Comparison of ENCODE assay signal across 21 mouse cellular contexts in genomic region chr6:15142094-15142493, GRCm38 (mm10).
DNase-seq lines count a peak whose midpoint lies in the region; ATAC-seq lines count a peak whose summit lies in the region.
"Had no signal": no experiment of that assay in that cellular context is flagged by ENCODE, and none has a peak within 500 bp of the region (broad histone marks: within the 10 kb centered on the region; RNA-seq: fewer than 3 reads in every experiment).

No protein-coding gene starts in this region.

- H3K4me2 ChIP-seq in hindbrain, embryonic 11.5 days (replicated peaks; ENCODE audit: low read depth, low read length): no peak overlapping the region
- no peak overlapping the region for H3K4me2 ChIP-seq in hindbrain, embryonic 16.5 days (ENCODE audit: low read length)
- no peak overlapping the region for H3K4me2 ChIP-seq in neural tube, embryonic 11.5 days (ENCODE audit: low read depth)
- H3K4me2 ChIP-seq: forebrain, embryonic 13.5 days; heart, embryonic 12.5 days; hindbrain, embryonic 15.5 days had no signal

- peak; percentile 17; the same call in 1 of the 2 replicates for ATAC-seq in hindbrain, embryonic 11.5 days (ENCODE audit: low FRiP score)
- ATAC-seq in hindbrain, embryonic 16.5 days: no peak
- no peak for ATAC-seq in neural tube, embryonic 11.5 days (ENCODE audit: insufficient read depth, low FRiP score, low TSS enrichment)
- ATAC-seq in megakaryocyte-erythroid progenitor cell, adult 5-6 weeks (replicated peaks; ENCODE audit: low FRiP score, low TSS enrichment, poor library complexity, severe bottlenecking): no peak
- ATAC-seq: forebrain, embryonic 13.5 days; forebrain, postnatal 0 days had no signal

- H3K9ac ChIP-seq in hindbrain, embryonic 11.5 days (ENCODE audit: low read depth, low read length): no peak overlapping the region
- H3K9ac ChIP-seq in hindbrain, embryonic 16.5 days (ENCODE audit: low read depth, low read length): no peak overlapping the region
- no peak overlapping the region for H3K9ac ChIP-seq in neural tube, embryonic 11.5 days (ENCODE audit: low read length)
- H3K9ac ChIP-seq: forebrain, embryonic 13.5 days; forebrain, postnatal 0 days; heart, embryonic 12.5 days; hindbrain, embryonic 15.5 days had no signal

- no peaks in the 10 kb centered on the region for H3K36me3 ChIP-seq in hindbrain, embryonic 11.5 days (ENCODE audit: control insufficient read depth, insufficient read depth, low read length)
- no peaks in the 10 kb centered on the region for H3K36me3 ChIP-seq in hindbrain, embryonic 16.5 days (ENCODE audit: control insufficient read depth, insufficient read depth, low read length)
- H3K36me3 ChIP-seq in neural tube, embryonic 11.5 days (ENCODE audit: control insufficient read depth, insufficient read depth, low read length): no peaks in the 10 kb centered on the region
- H3K36me3 ChIP-seq: heart, embryonic 12.5 days; hindbrain, embryonic 15.5 days had no signal

- no peaks in the 10 kb centered on the region for H3K4me1 ChIP-seq in hindbrain, embryonic 11.5 days (replicated peaks; ENCODE audit: control insufficient read depth, insufficient read depth, low read length)
- H3K4me1 ChIP-seq in hindbrain, embryonic 16.5 days (ENCODE audit: control insufficient read depth, insufficient read depth, low read depth, low read length): no peaks in the 10 kb centered on the region
- no peaks in the 10 kb centered on the region for H3K4me1 ChIP-seq in neural tube, embryonic 11.5 days (ENCODE audit: control insufficient read depth, insufficient read depth, low read length)
- H3K4me1 ChIP-seq: forebrain, embryonic 13.5 days; heart, embryonic 12.5 days; hindbrain, embryonic 15.5 days had no signal

- DNase-seq in hindbrain, embryonic 11.5 days (ENCODE audit: low spot score): peak; percentile 16
- peak; percentile 18 for DNase-seq in embryo, embryonic 11 days
- peak; percentile 52 for DNase-seq in forelimb bud, embryonic 11.5 days (ENCODE audit: low read depth, low spot score)
- peak; percentile 23 for DNase-seq in neural tube, embryonic 11.5 days (ENCODE audit: low spot score)
- DNase-seq in urinary bladder, postnatal 10 days (ENCODE audit: low spot score): no peak
- DNase-seq in adrenal gland, adult (ENCODE audit: inconsistent age in 2 of 2, low spot score in 1 of 2): no peak
- DNase-seq: adrenal gland, adult 8-10 months; adrenal gland, postnatal 36 days; cerebellum, adult 11 months; cerebellum, adult 9-10 months; cerebellum, postnatal 25 days; forebrain, postnatal 0 days; gastrocnemius, adult 2 months; gastrocnemius, postnatal 25 days; heart, postnatal 36 days; kidney, adult 11 months had no signal

- H3K9me3 ChIP-seq in hindbrain, embryonic 11.5 days (ENCODE audit: control insufficient read depth, low read length): no peaks in the 10 kb centered on the region
- no peaks in the 10 kb centered on the region for H3K9me3 ChIP-seq in hindbrain, embryonic 16.5 days (ENCODE audit: control insufficient read depth, low read length)
- no peaks in the 10 kb centered on the region for H3K9me3 ChIP-seq in neural tube, embryonic 11.5 days (ENCODE audit: control insufficient read depth, low read length)
- H3K9me3 ChIP-seq: forebrain, embryonic 13.5 days; heart, embryonic 12.5 days; hindbrain, embryonic 15.5 days had no signal

- no peak overlapping the region for H3K27ac ChIP-seq in hindbrain, embryonic 11.5 days (ENCODE audit: low read depth, low read length)
- H3K27ac ChIP-seq in hindbrain, embryonic 16.5 days (ENCODE audit: low read depth, low read length): no peak overlapping the region
- no peak overlapping the region for H3K27ac ChIP-seq in neural tube, embryonic 11.5 days (ENCODE audit: low read depth, low read length)
- H3K27ac ChIP-seq: forebrain, embryonic 13.5 days; gastrocnemius, adult 2 months; hindbrain, embryonic 15.5 days had no signal

- no peaks in the 10 kb centered on the region for H3K27me3 ChIP-seq in hindbrain, embryonic 11.5 days (ENCODE audit: control insufficient read depth, insufficient read depth, low read length)
- H3K27me3 ChIP-seq in hindbrain, embryonic 16.5 days (replicated peaks; ENCODE audit: control insufficient read depth, insufficient read depth, low read length): no peaks in the 10 kb centered on the region
- no peaks in the 10 kb centered on the region for H3K27me3 ChIP-seq in neural tube, embryonic 11.5 days (ENCODE audit: control insufficient read depth, insufficient read depth, low read length)
- H3K27me3 ChIP-seq: forebrain, embryonic 13.5 days; heart, embryonic 12.5 days; hindbrain, embryonic 15.5 days had no signal

- WGBS in hindbrain, embryonic 11.5 days: 36% methylated on average over 1 of the region's 1 CpGs
- 64% methylated on average over 1 of the region's 1 CpGs for WGBS in hindbrain, embryonic 16.5 days
- 59% methylated on average over 1 of the region's 1 CpGs for WGBS in neural tube, embryonic 11.5 days

- no peak overlapping the region for H3K4me3 ChIP-seq in hindbrain, embryonic 11.5 days (ENCODE audit: low read depth, low read length)
- no peak overlapping the region for H3K4me3 ChIP-seq in hindbrain, embryonic 16.5 days (ENCODE audit: low read length)
- no peak overlapping the region for H3K4me3 ChIP-seq in neural tube, embryonic 11.5 days (ENCODE audit: low read depth, low read length)
- H3K4me3 ChIP-seq: forebrain, embryonic 13.5 days; gastrocnemius, adult 2 months; heart, embryonic 12.5 days; hindbrain, embryonic 15.5 days had no signal

Comparison
In these comparisons a context has a peak if more than half of its experiments do, and no peak if none do; other contexts are left out.
1. DNase-seq: peak in hindbrain, embryonic 11.5 days (single experiment), embryo, embryonic 11 days (single experiment), forelimb bud, embryonic 11.5 days (single experiment) and neural tube, embryonic 11.5 days (single experiment); none in urinary bladder, postnatal 10 days (single experiment) and adrenal gland, adult (0 of 2).